Mouse (Mus musculus): ENCODE measurements around the gene Dpt. TPM values are rescaled to one million over a fixed set of nuclear protein-coding genes. Genes with fewer than 3 reads are reported as not detected.
A peak's percentile ranks its signal among the peaks of the same experiment; 100 is the strongest.
"Not testable (repeated sequence)": the region's sequence is repeated elsewhere in the genome, so short reads cannot be mapped to it uniquely, and the experiment has no call there.

Dpt gene
- 0.25 and 0.40 TPM in 2 replicates for polyA plus RNA-seq (2015; fragmentation: Nextera tagmentation; extraction: Ambion mirVana)

GRCm38 (mm10) chr1:164796471-164796870 lies at the start of gene Dpt:
TSS of gene Dpt (plus strand) at chr1:164796644.
- Histone ChIP-seq H3K9ac (no peak within 1 kb of the TSS), H3K27me3 (no peaks in the 10 kb centered on the region), H3K36me3 (no peaks in the 10 kb centered on the region), H3K4me2 (no peak within 1 kb of the TSS), H3K4me3 (no peak within 1 kb of the TSS), H3K4me1 (replicated peaks) (0 out of 2 replicates have a peak, but pooled peaks cover 3% of the 10 kb centered on the region), H3K27ac (no peak within 1 kb of the TSS), H3K9me3 (no peaks in the 10 kb centered on the region)
- ATAC-seq (ENCODE audit: low FRiP score), result no peak
- WGBS, result 87% methylated on average over 8 of the region's 8 CpGs

GRCm38 (mm10) chr1:164753736-164754135 lies 42.7 kb upstream of the Dpt start:
- ATAC-seq (ENCODE audit: low FRiP score), result no peak
- no peaks in the 10 kb centered on the region for H3K36me3 ChIP-seq
- WGBS, result 94% methylated on average over 4 of the region's 4 CpGs

GRCm38 (mm10) chr1:164755671-164756070 lies 40.8 kb upstream of the Dpt start:
- no peaks in the 10 kb centered on the region for H3K4me1 ChIP-seq (replicated peaks)
- no peak overlapping the region for H3K4me2 ChIP-seq
- no peaks in the 10 kb centered on the region for H3K27me3 ChIP-seq
- no peak overlapping the region for H3K27ac ChIP-seq
- 83% methylated on average over 3 of the region's 3 CpGs for WGBS
- no peak overlapping the region for H3K4me3 ChIP-seq
- no peaks in the 10 kb centered on the region for H3K36me3 ChIP-seq
- no peak overlapping the region for H3K9ac ChIP-seq
- no peaks in the 10 kb centered on the region; the same call in 1 of the 2 replicates for H3K9me3 ChIP-seq
- ATAC-seq (ENCODE audit: low FRiP score), result no peak

More at GRCm38 (mm10) chr1:164753736-164754135, 42.7 kb upstream of the Dpt start:
- Histone ChIP-seq H3K4me3 (no peak overlapping the region), H3K9ac (no peak overlapping the region), H3K9me3 (no peaks in the 10 kb centered on the region; the same call in 1 of the 2 replicates), H3K27ac (no peak overlapping the region), H3K4me2 (no peak overlapping the region), H3K4me1 (replicated peaks) (no peaks in the 10 kb centered on the region), H3K27me3 (no peaks in the 10 kb centered on the region)

GRCm38 (mm10) chr1:164756951-164757350 lies 39.5 kb upstream of the Dpt start:
- 73% methylated on average over 2 of the region's 2 CpGs for WGBS
- H3K4me3 ChIP-seq, result no peak overlapping the region
- no peaks in the 10 kb centered on the region for H3K36me3 ChIP-seq
- H3K9me3 ChIP-seq, result no peaks in the 10 kb centered on the region; the same call in 1 of the 2 replicates
- H3K27me3 ChIP-seq, result no peaks in the 10 kb centered on the region
- ATAC-seq (ENCODE audit: low FRiP score), result no peak
- no peak overlapping the region for H3K4me2 ChIP-seq
- no peak overlapping the region for H3K9ac ChIP-seq
- no peaks in the 10 kb centered on the region for H3K4me1 ChIP-seq (replicated peaks)
- no peak overlapping the region for H3K27ac ChIP-seq

GRCm38 (mm10) chr1:164758401-164758800 lies 38.0 kb upstream of the Dpt start:
- H3K36me3 ChIP-seq, result no peaks in the 10 kb centered on the region
- ATAC-seq (ENCODE audit: low FRiP score), result no peak
- no peaks in the 10 kb centered on the region for H3K9me3 ChIP-seq
- H3K4me2 ChIP-seq, result no peak overlapping the region
- no peaks in the 10 kb centered on the region for H3K4me1 ChIP-seq (replicated peaks)
- 71% methylated on average over 2 of the region's 2 CpGs for WGBS
- no peak overlapping the region for H3K27ac ChIP-seq
- no peak overlapping the region for H3K4me3 ChIP-seq
- H3K9ac ChIP-seq, result no peak overlapping the region
- H3K27me3 ChIP-seq, result no peaks in the 10 kb centered on the region

GRCm38 (mm10) chr1:164762276-164762675 lies 34.2 kb upstream of the Dpt start:
- Histone ChIP-seq H3K4me2 (no peak overlapping the region), H3K36me3 (no peaks in the 10 kb centered on the region), H3K4me3 (no peak overlapping the region), H3K27ac (no peak overlapping the region), H3K9ac (no peak overlapping the region), H3K9me3 (no peaks in the 10 kb centered on the region), H3K27me3 (no peaks in the 10 kb centered on the region), H3K4me1 (replicated peaks) (no peaks in the 10 kb centered on the region)
- WGBS, result 74% methylated on average over 2 of the region's 2 CpGs
- no peak for ATAC-seq (ENCODE audit: low FRiP score)

GRCm38 (mm10) chr1:164766646-164767045 lies 29.8 kb upstream of the Dpt start:
- Histone ChIP-seq H3K4me3 (no peak overlapping the region), H3K9me3 (no peaks in the 10 kb centered on the region), H3K4me2 (no peak overlapping the region), H3K4me1 (replicated peaks) (no peaks in the 10 kb centered on the region), H3K36me3 (no peaks in the 10 kb centered on the region), H3K27ac (no peak overlapping the region), H3K9ac (no peak overlapping the region), H3K27me3 (no peaks in the 10 kb centered on the region)
- ATAC-seq (ENCODE audit: low FRiP score), result no peak
- 85% methylated on average over 3 of the region's 3 CpGs for WGBS

GRCm38 (mm10) chr1:164770611-164771010 lies 25.8 kb upstream of the Dpt start:
- Histone ChIP-seq H3K9ac (no peak overlapping the region), H3K27ac (no peak overlapping the region), H3K4me2 (no peak overlapping the region), H3K4me1 (replicated peaks) (no peaks in the 10 kb centered on the region), H3K9me3 (peaks cover 7% of the 10 kb centered on the region; the same call in 1 of the 2 replicates), H3K4me3 (no peak overlapping the region), H3K27me3 (no peaks in the 10 kb centered on the region), H3K36me3 (no peaks in the 10 kb centered on the region)
- no peak for ATAC-seq (ENCODE audit: low FRiP score)
- whole genome bisulfite sequencing, result 89% methylated on average over 7 of the region's 7 CpGs

GRCm38 (mm10) chr1:164780851-164781510 lies 15.5 kb upstream of the Dpt start:
- Histone ChIP-seq H3K27ac (no peak overlapping the region), H3K4me1 (replicated peaks) (peaks cover 9% of the 10 kb centered on the region), H3K4me2 (no peak overlapping the region), H3K4me3 (no peak overlapping the region), H3K9me3 (no peaks in the 10 kb centered on the region), H3K9ac (peak overlapping the region; percentile 35; the same call in 1 of the 2 replicates), H3K27me3 (no peaks in the 10 kb centered on the region), H3K36me3 (no peaks in the 10 kb centered on the region)
- WGBS, result 57% methylated on average over 7 of the region's 7 CpGs
- no peak for ATAC-seq (ENCODE audit: low FRiP score)

- WGBS, result 92% methylated on average over 5 of the region's 5 CpGs
- Histone ChIP-seq H3K9me3 (no peaks in the 10 kb centered on the region), H3K4me3 (no peak overlapping the region), H3K4me1 (replicated peaks) (no peaks in the 10 kb centered on the region), H3K9ac (no peak overlapping the region), H3K27me3 (no peaks in the 10 kb centered on the region), H3K36me3 (no peaks in the 10 kb centered on the region), H3K27ac (no peak overlapping the region), H3K4me2 (no peak overlapping the region)
- no peak for ATAC-seq (ENCODE audit: low FRiP score)
Measured at GRCm38 (mm10) chr1:164786165-164786564, 10.3 kb upstream of the Dpt start.

- no peak for ATAC-seq (ENCODE audit: low FRiP score)
- no peaks in the 10 kb centered on the region for H3K4me1 ChIP-seq (replicated peaks)
- no peaks in the 10 kb centered on the region for H3K27me3 ChIP-seq
- WGBS, result 83% methylated on average over 7 of the region's 7 CpGs
- H3K36me3 ChIP-seq, result no peaks in the 10 kb centered on the region
- H3K4me3 ChIP-seq, result no peak overlapping the region
- no peak overlapping the region for H3K9ac ChIP-seq
- H3K27ac ChIP-seq, result no peak overlapping the region
- no peaks in the 10 kb centered on the region for H3K9me3 ChIP-seq
- no peak overlapping the region for H3K4me2 ChIP-seq
Measured at GRCm38 (mm10) chr1:164787771-164788170, 8.7 kb upstream of the Dpt start.

- no peak overlapping the region for H3K4me3 ChIP-seq
- WGBS, result 91% methylated on average over 7 of the region's 7 CpGs
- H3K27ac ChIP-seq, result no peak overlapping the region
- H3K36me3 ChIP-seq, result no peaks in the 10 kb centered on the region
- H3K9me3 ChIP-seq, result no peaks in the 10 kb centered on the region
- no peaks in the 10 kb centered on the region for H3K27me3 ChIP-seq
- H3K4me2 ChIP-seq, result no peak overlapping the region
- no peaks in the 10 kb centered on the region for H3K4me1 ChIP-seq (replicated peaks)
- no peak overlapping the region for H3K9ac ChIP-seq
- ATAC-seq (ENCODE audit: low FRiP score), result no peak
Measured at GRCm38 (mm10) chr1:164788292-164788691, 8.2 kb upstream of the Dpt start.

- WGBS, result 94% methylated on average over 12 of the region's 12 CpGs
- not testable (repeated sequence) for ATAC-seq (ENCODE audit: low FRiP score); H3K4me3 ChIP-seq; H3K27me3 ChIP-seq; H3K9me3 ChIP-seq; H3K9ac ChIP-seq; H3K27ac ChIP-seq; H3K4me1 ChIP-seq (replicated peaks); H3K36me3 ChIP-seq; H3K4me2 ChIP-seq
Measured at GRCm38 (mm10) chr1:164790296-164790695, 6.1 kb upstream of the Dpt start.
